Mouse (Mus musculus): Measurements from ENCODE around the gene Odf3.

The Odf3 gene

DNA sequence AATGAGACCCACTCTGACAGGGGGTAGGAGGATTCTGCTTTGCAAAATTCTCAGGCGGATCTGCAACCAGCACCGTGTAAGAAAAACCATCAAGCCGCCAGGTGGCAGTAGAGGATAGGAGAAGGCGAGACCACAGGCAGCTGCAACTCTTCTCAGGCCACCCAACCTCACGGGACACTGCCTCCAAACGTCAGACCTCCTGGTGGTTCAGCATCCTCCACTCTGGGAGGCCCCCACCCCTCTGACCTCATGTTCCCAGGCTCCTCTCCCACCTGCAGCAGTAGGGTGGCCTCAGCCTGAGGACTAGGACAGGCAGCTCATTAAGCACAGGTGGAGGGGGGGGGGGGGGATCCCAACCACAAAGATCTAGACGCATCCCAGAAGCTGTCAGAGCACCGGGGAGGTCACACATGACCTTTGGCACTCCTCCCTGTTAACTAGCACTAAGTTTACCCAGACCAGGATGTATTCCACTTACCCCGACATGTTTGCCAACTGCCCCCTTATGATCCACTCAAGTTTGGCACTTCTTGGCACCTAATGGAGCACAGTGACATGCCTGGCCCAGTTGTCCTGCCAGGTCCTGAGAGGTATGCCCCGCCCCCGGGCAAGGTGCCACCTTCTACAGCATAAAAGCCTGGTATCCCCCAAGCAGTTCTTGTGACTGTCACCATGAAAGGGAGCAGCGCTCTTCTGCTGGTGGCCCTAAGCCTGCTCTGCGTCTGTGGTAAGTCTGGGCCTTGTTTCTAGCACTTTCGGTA is 2.5 kb upstream of the Odf3 start, which contains the start of gene Scgb1c1:
TSS of gene Scgb1c1 (plus strand) at position 643 of the 761 bp plus-strand sequence.
- DNase-seq (ENCODE audit: inconsistent ontology term): peak; percentile 69

- DNase-seq (ENCODE audit: inconsistent ontology term): no peak
These were observed 1.9 kb upstream of the Odf3 start for GRCm38 (mm10) chr7:140845683-140846082.

- DNase-seq (ENCODE audit: inconsistent ontology term): no peak
These were observed 929 bp upstream of the Odf3 start for GRCm38 (mm10) chr7:140846676-140847075.

GRCm38 (mm10) chr7:140848591-140848990 is 986 bp downstream of the Odf3 start:
- DNase-seq (ENCODE audit: inconsistent ontology term): no peak

DNA sequence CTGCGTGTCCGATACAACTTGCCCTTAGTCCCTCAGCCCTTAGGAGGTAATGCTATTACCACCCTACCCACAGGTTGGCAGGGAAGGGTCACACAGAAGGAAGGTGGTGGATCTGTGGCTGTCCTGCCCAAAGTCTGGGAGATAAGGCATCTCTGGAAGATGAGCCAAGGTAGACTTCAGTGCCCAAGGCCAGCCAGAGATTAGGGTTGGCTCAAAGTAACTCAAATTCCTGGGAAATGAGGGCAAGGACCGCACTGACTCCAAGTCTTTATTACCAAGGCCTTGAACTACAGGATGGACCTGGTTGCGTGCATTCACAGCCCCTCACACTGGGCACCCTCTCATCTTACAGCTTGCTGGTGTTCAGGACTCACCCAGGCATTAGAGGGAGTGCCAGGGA is 4.3 kb downstream of the Odf3 start:
- no peak for DNase-seq (ENCODE audit: inconsistent ontology term)

DNA sequence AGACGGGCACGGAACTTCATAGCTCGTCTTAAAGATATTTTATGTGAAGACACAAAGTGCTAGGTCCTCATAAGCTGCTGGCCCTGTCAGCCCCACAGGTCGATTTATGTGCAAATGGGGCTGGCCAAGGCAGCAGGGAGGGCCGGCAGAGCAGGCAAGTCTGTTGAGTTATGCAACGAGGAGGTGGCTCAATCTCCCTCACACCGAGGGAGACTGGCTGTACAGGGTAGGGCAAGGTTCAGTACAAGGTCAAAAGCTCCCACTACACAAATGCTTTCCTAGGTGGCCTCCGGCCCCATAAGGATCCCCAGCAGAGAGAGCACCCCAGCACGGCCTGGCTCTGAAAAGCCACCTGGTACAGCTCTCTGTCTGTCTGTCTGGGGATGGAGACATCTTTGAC is 5.8 kb downstream of the Odf3 start:
- no peak for DNase-seq (ENCODE audit: inconsistent ontology term)

- DNase-seq (ENCODE audit: inconsistent ontology term): no peak
These were observed 6.9 kb downstream of the Odf3 start for GRCm38 (mm10) chr7:140854483-140854882.

GRCm38 (mm10) chr7:140855181-140855580 is 7.6 kb downstream of the Odf3 start:
- no peak for DNase-seq (ENCODE audit: inconsistent ontology term)

DNA sequence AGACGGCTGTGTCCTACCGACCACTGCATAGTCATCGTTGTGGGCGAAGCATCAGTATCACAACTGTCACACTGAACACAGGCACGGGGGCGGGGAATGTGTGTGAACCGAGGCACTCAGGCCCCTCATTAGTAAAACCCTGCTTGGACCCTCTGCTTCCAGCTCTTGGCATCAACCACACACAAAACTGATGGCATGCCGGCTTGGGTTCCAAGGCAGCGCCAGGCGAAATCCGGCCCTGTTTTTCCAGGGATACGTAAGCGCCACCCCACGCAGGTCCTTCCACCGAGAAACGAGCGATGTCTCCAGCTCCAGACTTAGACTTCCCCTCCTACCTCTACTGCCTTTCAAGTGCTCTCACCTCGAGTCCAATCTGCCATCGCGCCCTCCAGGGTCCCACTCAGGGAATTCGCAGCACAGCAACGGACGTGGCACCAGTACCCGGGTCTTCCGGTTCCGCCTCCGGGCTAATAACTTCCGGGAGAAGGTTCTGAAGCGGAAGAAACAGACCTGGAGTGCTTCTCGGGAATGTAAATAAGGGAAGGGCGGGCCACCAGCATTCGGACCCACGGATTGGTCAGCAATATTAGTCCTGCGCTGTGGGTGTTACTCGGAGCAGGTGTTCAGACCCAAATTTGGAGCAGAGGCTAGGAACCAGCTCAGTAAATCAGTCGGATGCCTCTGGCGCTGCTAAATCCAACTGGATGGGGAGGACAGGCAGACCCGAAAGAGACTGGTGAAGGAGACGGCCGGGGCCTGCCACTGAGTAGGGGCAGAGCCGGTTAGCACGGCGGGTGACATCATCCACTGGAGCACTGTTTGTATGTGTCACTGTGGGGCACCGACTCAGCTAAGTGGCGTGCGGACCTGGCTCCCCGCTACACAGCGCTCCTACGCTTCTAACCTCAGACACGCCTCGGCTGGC is 8.5 kb downstream of the Odf3 start, which contains the start of gene Gm45785:
TSS of gene Gm45785 (minus strand) at position 472 of the 925 bp plus-strand sequence.
- peak; percentile 96 for DNase-seq (ENCODE audit: inconsistent ontology term)

DNA sequence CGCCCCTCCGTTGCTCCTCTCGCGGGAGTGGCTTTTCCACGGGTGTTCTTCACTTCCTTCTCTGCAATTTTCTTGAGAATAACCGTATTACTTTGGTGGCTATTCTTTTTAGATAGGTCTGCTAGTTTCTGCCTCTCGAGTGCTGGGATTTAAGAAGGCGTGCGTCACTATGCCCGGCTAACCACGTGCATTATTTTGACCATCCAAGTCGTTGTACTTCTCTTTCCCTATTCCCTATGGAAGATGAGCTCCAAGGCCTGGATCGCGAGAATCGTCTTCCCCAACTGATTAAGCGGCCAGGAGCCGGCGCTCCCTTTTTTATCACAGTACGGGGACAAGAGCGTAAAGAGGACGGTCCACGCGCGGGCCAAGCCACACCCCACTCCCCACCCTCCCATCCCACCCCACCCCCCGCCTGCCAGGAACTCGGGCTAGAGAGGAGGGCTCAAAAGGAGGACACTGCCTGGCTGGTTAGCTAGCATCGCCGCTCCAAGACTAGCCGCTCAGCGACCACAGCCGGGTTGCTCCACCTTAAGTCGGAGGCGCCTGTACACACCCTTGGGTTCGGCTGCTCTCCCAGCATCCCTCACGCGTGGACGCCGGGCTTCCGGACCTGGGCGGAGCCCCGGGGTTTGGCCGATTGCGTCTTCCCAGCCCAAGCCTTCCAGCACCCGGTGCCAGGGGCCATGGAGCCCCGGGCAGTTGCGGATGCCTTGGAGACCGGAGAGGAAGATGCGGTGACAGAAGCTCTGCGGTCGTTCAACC is 9.4 kb downstream of the Odf3 start, which contains the start of gene Ric8a:
TSS of gene Ric8a (plus strand) at position 173 of the 765 bp plus-strand sequence.
- DNase-seq (ENCODE audit: inconsistent ontology term): peak; percentile 94

- peak; percentile 24 for DNase-seq (ENCODE audit: inconsistent ontology term)
These were observed 10.2 kb downstream of the Odf3 start, which contains the start of gene Bet1l for GRCm38 (mm10) chr7:140857550-140858505. TSS of gene Bet1l (minus strand) at chr7:140857577.

DNA sequence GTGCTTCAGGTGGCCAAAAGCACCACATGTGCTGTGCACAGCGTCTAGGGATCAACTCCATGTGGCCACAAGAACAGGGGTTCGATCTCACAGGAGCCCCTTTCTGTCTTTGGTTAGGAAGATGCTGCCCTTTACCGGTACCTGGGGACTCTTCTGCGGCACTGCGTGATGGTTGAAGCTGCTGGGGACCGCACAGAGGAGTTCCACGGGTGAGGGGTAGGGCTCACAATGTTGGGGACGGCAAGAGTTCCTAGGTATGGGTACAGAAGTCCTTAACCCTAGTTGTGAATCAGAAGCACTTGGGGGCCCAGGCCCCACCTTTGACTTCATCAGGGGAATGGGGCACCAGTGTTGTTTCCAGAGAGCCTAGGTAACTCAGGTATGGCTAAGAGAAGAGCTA is 11.1 kb downstream of the Odf3 start:
- no peak for DNase-seq (ENCODE audit: inconsistent ontology term)

DNA sequence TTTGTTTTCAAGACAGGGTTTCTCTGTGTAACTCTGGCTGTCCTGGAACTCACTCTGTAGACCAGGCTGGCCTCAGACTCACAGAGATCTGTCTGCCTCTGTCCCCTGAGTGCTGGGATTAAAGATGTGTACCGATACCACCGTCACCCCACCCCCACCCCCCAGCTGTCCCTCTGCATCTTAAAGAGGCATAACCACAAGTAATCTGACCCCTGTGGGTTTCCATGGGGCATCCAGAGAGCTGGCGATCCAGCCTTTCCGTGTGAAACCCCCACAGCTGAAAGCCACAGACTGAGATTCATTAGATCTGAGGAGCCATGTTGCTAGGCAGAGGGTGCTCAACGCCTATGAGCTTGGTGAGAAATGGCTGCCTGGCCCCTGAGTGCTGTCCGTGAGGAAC is 12.4 kb downstream of the Odf3 start:
- no peak for DNase-seq (ENCODE audit: inconsistent ontology term)

DNA sequence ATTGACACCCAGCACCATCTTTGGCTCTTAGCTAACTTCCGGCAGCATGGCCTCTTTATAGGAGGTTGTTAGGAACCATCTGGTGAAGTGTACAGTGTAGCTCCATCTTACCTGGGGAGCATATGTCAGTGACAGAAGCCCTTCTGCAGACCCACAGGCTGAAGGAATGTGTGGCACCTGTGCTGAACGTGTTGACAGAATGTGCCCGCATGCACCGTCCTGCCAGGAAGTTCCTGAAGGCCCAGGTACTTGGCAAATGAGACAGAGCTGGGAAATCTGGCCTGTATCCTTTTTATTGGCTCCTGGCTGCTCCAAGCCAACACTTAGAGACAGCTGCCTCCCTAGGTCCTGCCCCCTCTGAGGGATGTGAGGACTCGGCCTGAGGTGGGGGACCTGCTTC is 13.1 kb downstream of the Odf3 start:
- DNase-seq (ENCODE audit: inconsistent ontology term): no peak

DNA sequence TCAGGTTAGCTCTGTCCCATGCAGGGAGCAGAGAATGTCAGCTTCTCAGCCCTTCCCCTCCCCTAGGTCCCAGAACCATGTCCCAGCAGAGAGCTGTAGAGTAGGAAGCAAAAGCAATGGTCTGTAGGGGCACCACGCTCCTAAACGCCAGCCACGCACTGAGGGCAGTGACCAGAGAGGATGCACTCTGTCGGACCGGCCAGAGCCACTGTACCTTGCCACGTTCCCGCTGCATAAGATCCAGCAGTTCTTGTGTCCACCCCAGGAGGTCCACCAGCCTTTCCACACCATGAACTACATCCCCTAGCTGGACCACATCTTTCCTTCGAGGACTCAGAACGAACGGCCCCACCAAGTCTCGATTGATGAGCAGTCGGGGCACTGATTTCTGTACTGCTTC is 17.2 kb downstream of the Odf3 start:
- no peak for DNase-seq (ENCODE audit: inconsistent ontology term)

DNA sequence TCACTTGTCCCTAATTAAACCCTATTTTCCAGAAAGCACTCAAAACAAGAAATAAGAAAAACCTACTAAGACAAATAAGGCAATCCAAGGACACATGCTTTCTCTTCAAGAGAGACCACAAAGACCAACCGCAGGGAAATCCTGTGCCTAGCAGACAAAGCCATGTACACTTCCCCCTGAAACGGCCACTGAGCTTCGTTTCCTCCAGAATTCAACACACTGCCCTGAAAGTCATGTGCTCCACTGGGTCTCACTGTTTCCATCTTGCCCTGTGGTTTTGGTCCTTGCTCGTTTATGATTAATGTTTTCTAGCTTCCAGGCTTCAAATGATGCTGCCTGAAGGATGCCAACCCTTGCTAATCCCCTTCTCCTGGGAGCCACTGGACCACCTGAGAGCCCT is 26.6 kb downstream of the Odf3 start:
- DNase-seq (ENCODE audit: inconsistent ontology term): no peak

DNA sequence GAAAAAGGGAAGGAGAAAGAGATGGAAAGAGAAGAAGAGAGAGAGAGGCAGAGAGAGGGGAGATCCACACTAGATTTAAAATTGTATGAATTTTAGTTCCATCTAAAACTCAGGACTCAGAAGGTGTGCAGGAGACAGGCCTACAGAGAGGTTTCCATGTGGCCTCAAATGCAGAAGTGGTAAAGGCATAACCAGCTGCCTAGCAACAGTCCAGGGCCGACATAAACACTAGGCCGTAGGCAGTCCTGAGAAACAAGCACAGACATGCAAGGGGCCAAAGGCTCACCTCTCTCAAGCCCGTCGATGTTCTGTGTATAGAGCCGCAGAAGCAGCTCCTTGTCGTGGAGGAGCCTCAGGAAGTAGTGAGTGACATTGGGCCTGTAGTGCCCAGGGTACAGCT is 29.8 kb downstream of the Odf3 start:
- no peak for DNase-seq (ENCODE audit: inconsistent ontology term)

DNA sequence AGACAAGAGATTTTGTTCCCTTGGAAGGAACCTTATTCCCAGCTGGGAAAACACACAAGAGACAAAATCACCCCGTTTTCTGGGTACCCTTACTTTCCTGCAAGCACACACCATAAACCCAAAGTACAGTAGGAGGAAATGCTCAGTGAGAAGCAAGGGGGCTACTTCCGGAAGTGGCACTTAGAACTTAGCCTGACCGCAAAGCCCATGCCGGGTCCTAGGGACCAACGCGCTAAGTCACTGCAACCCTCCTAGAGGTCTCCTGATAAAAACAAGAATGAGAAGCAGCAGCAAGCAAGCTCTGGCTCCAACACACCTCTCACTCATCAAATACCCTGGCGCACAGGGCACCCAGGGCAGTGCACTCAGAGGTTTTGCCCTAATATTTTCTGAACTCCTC is 31.8 kb downstream of the Odf3 start:
- no peak for DNase-seq (ENCODE audit: inconsistent ontology term)

DNA sequence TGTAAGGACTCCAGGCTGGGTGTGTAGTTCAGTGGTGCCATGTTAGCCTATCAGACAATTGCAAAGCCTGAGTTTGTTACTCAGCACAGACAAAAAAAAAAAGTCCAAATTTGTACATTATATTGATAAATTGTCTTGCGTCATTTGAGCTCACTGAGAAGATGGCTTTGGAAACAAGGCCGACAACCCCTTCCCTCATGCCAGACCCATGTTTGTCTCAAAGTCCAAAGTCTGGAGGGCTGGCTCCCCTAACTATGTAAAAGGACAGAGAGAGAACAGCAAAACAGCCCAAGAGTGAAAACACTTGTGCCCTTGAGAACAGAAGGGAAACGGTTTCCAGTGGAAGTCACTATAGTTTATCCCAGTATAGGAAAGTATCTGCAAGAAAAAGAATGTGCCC is 32.8 kb downstream of the Odf3 start:
- no peak for DNase-seq (ENCODE audit: inconsistent ontology term)

GRCm38 (mm10) chr7:140880865-140881515 is 33.4 kb downstream of the Odf3 start:
- DNase-seq (ENCODE audit: inconsistent ontology term): no peak

All from Muller cell, postnatal 12 days (primary cell).